Mouse (Mus musculus) cortical plate, adult 2 months (tissue): Measurements from ENCODE around the gene Tmem199.

Source experiments
- CTCF ChIP-seq: fragments of 200-500 bp; IDR thresholded peaks from 2 replicates; pipeline ENCODE4 v1.5.1; 2011; ENCODE audit warnings: mild to moderate bottlenecking, control low read depth, low read length; ENCODE audit not compliant: insufficient read depth; ENCODE audit errors: extremely low read depth
- POLR2A ChIP-seq: fragments of 200-500 bp; IDR thresholded peaks from 2 replicates; pipeline ENCODE4 v1.6.1; 2011; ENCODE audit warnings: mild to moderate bottlenecking, low read length, control low read depth; ENCODE audit not compliant: insufficient read depth; ENCODE audit errors: extremely low read depth

DNA sequence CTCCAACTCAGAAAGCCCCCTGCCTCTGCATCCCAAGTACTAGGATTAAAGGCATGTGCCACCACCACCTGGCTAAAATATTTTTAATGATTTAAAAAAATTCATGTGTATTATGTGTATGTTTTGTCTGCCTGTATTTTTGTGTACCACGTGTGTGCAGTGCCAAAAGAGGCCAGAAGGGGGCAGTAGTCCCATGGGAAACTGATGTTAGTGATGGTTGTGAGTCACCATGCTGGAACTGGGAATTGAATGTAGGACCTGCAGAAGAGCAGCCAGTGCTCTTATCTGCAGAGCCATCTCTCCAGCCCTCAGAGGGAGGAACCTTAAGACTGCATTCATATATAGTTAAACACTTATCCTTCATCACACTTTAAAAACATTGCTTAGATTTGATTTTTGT, 50.1 kb downstream of the Tmem199 start:
- TF ChIP-seq CTCF (no peak), POLR2A (no peak)
